Mouse (Mus musculus): ENCODE results near the gene Gm28778. TPM values are rescaled to one million over a fixed set of nuclear protein-coding genes. Genes with fewer than 3 reads are reported as not detected.

Gene Gm28778
- polyA plus RNA-seq, 1 experiment = 3.8 TPM

GRCm38 (mm10) chr1:53352327-53353261 is 55.7 kb downstream of the Gm28778 start, which contains the start of the genes Asdurf, Gm28551 and Asnsd1:
Gene Asdurf, minus strand, starts transcription at chr1:53352619.
Gene Gm28551, minus strand, starts transcription at chr1:53352667.
Gene Asnsd1, minus strand, starts transcription at chr1:53352752.
- peaks cover 5% of the 10 kb centered on the region; the same call in 1 of the 2 replicates for H3K4me1 ChIP-seq (ENCODE audit: control insufficient read depth, insufficient read depth, low read length)
- H3K27me3 ChIP-seq (ENCODE audit: control insufficient read depth, insufficient read depth, low read length) = no peaks in the 10 kb centered on the region
- peak within 1 kb of the TSS; percentile 72 for H3K27ac ChIP-seq (ENCODE audit: insufficient read depth, low read length)
- peak; percentile 96 to 97 for DNase-seq
- H3K4me3 ChIP-seq (replicated peaks; ENCODE audit: insufficient read depth, low read depth, low read length) = peak within 1 kb of the TSS; percentile 74
- TF ChIP-seq CTCF (IDR thresholded peaks at IDR 0.05; ENCODE audit: borderline replicate concordance, insufficient read depth, low read depth, low read length) (peak; percentile 17; the same call in 1 of the 2 replicates), POLR2A (IDR thresholded peaks at IDR 0.05; ENCODE audit: borderline replicate concordance, insufficient read depth, low read length) (peak; percentile 87)
- WGBS = under 1% methylated on average over 43 of the region's 44 CpGs

GRCm38 (mm10) chr1:53358988-53359387 is 62.1 kb downstream of the Gm28778 start:
- TF ChIP-seq CTCF (IDR thresholded peaks at IDR 0.05; ENCODE audit: borderline replicate concordance, insufficient read depth, low read depth, low read length) (no peak), POLR2A (IDR thresholded peaks at IDR 0.05; ENCODE audit: borderline replicate concordance, insufficient read depth, low read length) (no peak)
- Histone ChIP-seq H3K27me3 (ENCODE audit: control insufficient read depth, insufficient read depth, low read length) (no peaks in the 10 kb centered on the region), H3K4me1 (ENCODE audit: control insufficient read depth, insufficient read depth, low read length) (no peaks in the 10 kb centered on the region), H3K4me3 (replicated peaks; ENCODE audit: insufficient read depth, low read depth, low read length) (no peak overlapping the region), H3K27ac (ENCODE audit: insufficient read depth, low read length) (no peak overlapping the region)
- no peak for DNase-seq

Other genes starting within 250 kb of the Gm28778 start
- gene Mstn, start 235.5 kb upstream of the Gm28778 start, polyA plus RNA-seq (2012; rRNA removed) = 0.18 and 0.19 TPM in 2 replicates
- 0.25 TPM in 1 of 2 replicates, not detected in the other for gene 1700019A02Rik, start 109.5 kb upstream of the Gm28778 start, polyA plus RNA-seq (2012; rRNA removed)
- 10.4 and 13.9 TPM in 2 replicates for gene Pms1, start 93 bp upstream of the Gm28778 start, polyA plus RNA-seq (2012; rRNA removed)
- 17.0 and 20.7 TPM in 2 replicates for gene Ormdl1, start within 50 bp of the Gm28778 start, polyA plus RNA-seq (2012; rRNA removed)
- gene Osgepl1, start 16.5 kb downstream of the Gm28778 start, polyA plus RNA-seq (2012; rRNA removed) = 27.2 and 28.0 TPM in 2 replicates
- not detected in 2 replicates for gene Asdurf, start 55.5 kb downstream of the Gm28778 start, polyA plus RNA-seq (2012; rRNA removed)
- gene Gm28551, start 55.6 kb downstream of the Gm28778 start, polyA plus RNA-seq (2012; rRNA removed) = 0.18 and 0.40 TPM in 2 replicates
- 17.1 and 17.7 TPM in 2 replicates for gene Asnsd1, start 55.6 kb downstream of the Gm28778 start, polyA plus RNA-seq (2012; rRNA removed)

Measured in cerebellum, adult 2 months (tissue).